Mouse (Mus musculus): ENCODE data around the gene F2rl3. TPM values are rescaled to one million over a fixed set of nuclear protein-coding genes. Genes with fewer than 3 reads are reported as not detected.

The F2rl3 gene
- total RNA-seq (2012; rRNA removed): 0.08 TPM in 1 of 2 replicates, not detected in the other
- polyA plus RNA-seq (2012; ENCODE audit: insufficient read depth in 1 of 2, insufficient read length in 2 of 2, low read depth in 1 of 2, low replicate concordance in 2 of 2, missing spikeins in 1 of 2): under 1 TPM in 1 of 2 experiments, not detected in 1; 0.11 TPM

DNA sequence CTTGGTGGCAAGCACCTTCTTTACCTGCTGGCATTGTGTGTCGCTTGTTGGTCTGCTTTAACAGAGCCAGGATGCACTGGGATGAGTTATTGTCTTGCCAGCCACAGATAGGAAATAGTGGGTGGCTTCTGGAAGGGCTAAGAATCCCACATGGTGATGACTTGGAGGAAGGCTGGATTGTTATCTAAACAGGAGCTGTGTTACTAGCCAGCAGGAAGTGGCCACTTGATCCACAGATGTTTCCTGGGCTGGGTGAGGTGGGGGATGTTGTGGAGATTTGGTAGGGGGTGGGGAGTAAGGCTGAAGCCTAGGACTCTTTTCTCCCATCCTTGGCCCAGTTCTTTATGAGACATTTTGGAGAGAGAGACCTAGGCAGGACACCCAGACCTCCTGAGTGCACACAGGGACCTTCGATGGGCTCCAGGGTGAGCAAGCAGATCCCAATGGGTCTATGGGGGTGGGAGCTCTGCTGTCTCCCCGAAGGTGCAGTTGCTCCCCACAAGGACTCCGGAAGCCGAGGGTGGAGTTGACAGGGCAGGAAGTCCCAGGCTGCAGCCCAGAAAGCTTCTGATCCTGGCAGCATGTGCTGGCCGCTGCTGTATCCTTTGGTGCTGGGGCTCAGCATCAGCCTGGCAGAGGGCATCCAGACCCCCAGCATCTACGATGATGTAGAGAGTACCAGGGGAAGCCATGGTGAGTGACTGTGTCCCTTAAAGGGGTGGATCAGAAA, at the start of gene F2rl3:
F2rl3 (plus strand) TSS at position 559 of the 730 bp plus-strand sequence.
- no peaks in the 10 kb centered on the region for H3K9me3 ChIP-seq (replicated peaks; ENCODE audit: insufficient read depth, low read length)
- no peak for DNase-seq (ENCODE audit: low read depth, low spot score)
- TF ChIP-seq SIN3A (IDR thresholded peaks at IDR 0.05; ENCODE audit: low read length) (no peak), RAD21 (IDR thresholded peaks at IDR 0.05; ENCODE audit: low read depth, low read length) (no peak), NRF1 (IDR thresholded peaks at IDR 0.05; ENCODE audit: insufficient read depth, low read depth, low read length, poor library complexity, severe bottlenecking) (no peak), USF2 (IDR thresholded peaks at IDR 0.05; ENCODE audit: borderline replicate concordance in 1 of 2, insufficient read depth in 1 of 2, low read depth in 1 of 2, low read length in 2 of 2) (no peak), POLR2AphosphoS5 (IDR thresholded peaks at IDR 0.05; ENCODE audit: borderline replicate concordance, low read depth, low read length) (no peak), MXI1 (IDR thresholded peaks at IDR 0.05; ENCODE audit: low read depth, low read length) (no peak), SMC3 (IDR thresholded peaks at IDR 0.05; ENCODE audit: low read depth, low read length) (no peak), TAL1 (IDR thresholded peaks at IDR 0.05; ENCODE audit: low read length) (no peak), CHD2 (IDR thresholded peaks at IDR 0.05; ENCODE audit: low read length) (no peak), USF1 (IDR thresholded peaks at IDR 0.05; ENCODE audit: low read depth, low read length) (no peak), EP300 (IDR thresholded peaks at IDR 0.05; ENCODE audit: low read depth in 1 of 2, low read length in 2 of 2) (no peak), GATA1 (IDR thresholded peaks at IDR 0.05; ENCODE audit: low read depth, low read length) (no peak), POLR2AphosphoS2 (IDR thresholded peaks at IDR 0.05; ENCODE audit: low read length) (no peak), KAT2A (conservative IDR thresholded peaks at IDR 0.05; ENCODE audit: low read depth, low read length) (no peak), UBTF (IDR thresholded peaks at IDR 0.05; ENCODE audit: borderline replicate concordance, insufficient read depth, low read depth, low read length) (no peak), ZKSCAN1 (IDR thresholded peaks at IDR 0.05; ENCODE audit: low read depth, low read length) (no peak), JUND (IDR thresholded peaks at IDR 0.05; ENCODE audit: low read depth, low read length) (no peak), CTCF (IDR thresholded peaks at IDR 0.05 in 2 of 3, conservative IDR thresholded peaks at IDR 0.05 in 1 of 3; ENCODE audit: control insufficient read depth in 1 of 3, insufficient read depth in 1 of 3, low read depth in 2 of 3, low read length in 3 of 3, poor library complexity in 1 of 3, severe bottlenecking in 1 of 3) (no peak)
- H3K79me2 ChIP-seq (ENCODE audit: control insufficient read depth, insufficient read depth, low read length, poor library complexity): no peaks in the 10 kb centered on the region
- no peak within 1 kb of the TSS for H3K27ac ChIP-seq (ENCODE audit: control insufficient read depth, low read depth, low read length)
- H3K9ac ChIP-seq (ENCODE audit: control insufficient read depth, low read depth, low read length, poor library complexity, severe bottlenecking): no peak within 1 kb of the TSS
- H3K4me1 ChIP-seq (ENCODE audit: control insufficient read depth in 1 of 2, insufficient read depth in 2 of 2, low read length in 2 of 2): no peaks in the 10 kb centered on the region
- no peak within 1 kb of the TSS for H3K4me3 ChIP-seq (ENCODE audit: control insufficient read depth in 1 of 2, insufficient read depth in 1 of 2, low read depth in 2 of 2, low read length in 2 of 2)
- no peaks in the 10 kb centered on the region for H3K36me3 ChIP-seq (ENCODE audit: control insufficient read depth in 1 of 2, insufficient read depth in 2 of 2, low read length in 2 of 2)
- H3K27me3 ChIP-seq (ENCODE audit: control insufficient read depth in 1 of 2, insufficient read depth in 2 of 2, low read length in 2 of 2): no peaks in the 10 kb centered on the region

DNA sequence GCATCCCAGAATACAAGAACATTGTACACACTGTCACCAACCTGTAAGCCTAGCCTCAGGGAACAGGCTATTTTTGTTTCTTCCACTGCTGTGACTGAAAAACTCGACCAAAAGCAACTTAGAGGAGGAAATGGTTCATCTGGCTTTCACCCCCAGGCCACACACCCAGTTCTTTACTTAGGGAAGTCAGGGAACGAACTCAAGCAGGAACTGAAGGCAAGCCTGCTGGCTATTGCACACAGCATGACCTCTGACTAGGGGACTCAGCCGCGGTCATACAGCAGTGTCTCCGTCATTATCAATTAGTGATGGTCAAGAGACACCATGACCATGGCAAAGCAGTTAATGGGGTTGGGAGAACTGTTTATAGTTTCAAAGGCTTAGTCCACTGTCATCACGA, 49.1 kb upstream of the F2rl3 start:
- Histone ChIP-seq H3K27me3 (ENCODE audit: control insufficient read depth in 1 of 2, insufficient read depth in 2 of 2, low read length in 2 of 2) (no peaks in the 10 kb centered on the region), H3K79me2 (ENCODE audit: control insufficient read depth, insufficient read depth, low read length, poor library complexity) (no peaks in the 10 kb centered on the region), H3K4me3 (ENCODE audit: control insufficient read depth in 1 of 2, insufficient read depth in 1 of 2, low read depth in 2 of 2, low read length in 2 of 2) (no peak overlapping the region), H3K27ac (ENCODE audit: control insufficient read depth, low read depth, low read length) (no peak overlapping the region), H3K9ac (ENCODE audit: control insufficient read depth, low read depth, low read length, poor library complexity, severe bottlenecking) (no peak overlapping the region), H3K4me1 (ENCODE audit: control insufficient read depth in 1 of 2, insufficient read depth in 2 of 2, low read length in 2 of 2) (peaks cover 0 to 9% of the 10 kb centered on the region in 2 experiments; a peak in 2 of 4 replicates), H3K36me3 (ENCODE audit: control insufficient read depth in 1 of 2, insufficient read depth in 2 of 2, low read length in 2 of 2) (peaks cover 0 to 2% of the 10 kb centered on the region in 2 experiments; a peak in 2 of 4 replicates), H3K9me3 (replicated peaks; ENCODE audit: insufficient read depth, low read length) (no peaks in the 10 kb centered on the region)
- TF ChIP-seq GATA1 (IDR thresholded peaks at IDR 0.05; ENCODE audit: low read depth, low read length) (no peak), RAD21 (IDR thresholded peaks at IDR 0.05; ENCODE audit: low read depth, low read length) (no peak), GABPA (IDR thresholded peaks at IDR 0.05; ENCODE audit: low read depth, low read length) (no peak), ZC3H11A (IDR thresholded peaks at IDR 0.05; ENCODE audit: low read depth, low read length) (no peak), NELFE (IDR thresholded peaks at IDR 0.05; ENCODE audit: low read depth, low read length) (no peak), TAL1 (IDR thresholded peaks at IDR 0.05; ENCODE audit: low read length) (no peak), CTCF (IDR thresholded peaks at IDR 0.05 in 2 of 3, conservative IDR thresholded peaks at IDR 0.05 in 1 of 3; ENCODE audit: control insufficient read depth in 1 of 3, insufficient read depth in 1 of 3, low read depth in 2 of 3, low read length in 3 of 3, poor library complexity in 1 of 3, severe bottlenecking in 1 of 3) (no peak), ELF1 (IDR thresholded peaks at IDR 0.05; ENCODE audit: low read depth, low read length) (no peak), MYB (IDR thresholded peaks at IDR 0.05; ENCODE audit: low read depth, low read length) (no peak), SMC3 (IDR thresholded peaks at IDR 0.05; ENCODE audit: low read depth, low read length) (no peak), POLR2AphosphoS5 (IDR thresholded peaks at IDR 0.05; ENCODE audit: borderline replicate concordance, low read depth, low read length) (no peak), BHLHE40 (IDR thresholded peaks at IDR 0.05; ENCODE audit: borderline replicate concordance, low read depth, low read length) (no peak), POLR2A (IDR thresholded peaks at IDR 0.05; ENCODE audit: control insufficient read depth in 1 of 2, insufficient read depth in 1 of 2, low read depth in 1 of 2, low read length in 2 of 2, poor library complexity in 1 of 2) (no peak)
- no peak for DNase-seq (ENCODE audit: low read depth, low spot score)

Data from MEL (cell line).